Mouse (Mus musculus): ENCODE data around the gene Mad2l2. TPM values are rescaled to one million over a fixed set of nuclear protein-coding genes. Genes with fewer than 3 reads are reported as not detected.
"Not testable (repeated sequence)": the region's sequence is repeated elsewhere in the genome, so short reads cannot be mapped to it uniquely, and the experiment has no call there.

The Mad2l2 gene
- polyA plus RNA-seq, 2 experiments, result 55.9 to 66.0 TPM

- H3K27me3 ChIP-seq (ENCODE audit: control insufficient read depth, insufficient read depth, low read length), result no peaks in the 10 kb centered on the region
- H3K9me3 ChIP-seq (ENCODE audit: control insufficient read depth, low read length), result no peaks in the 10 kb centered on the region
- peaks cover 7% of the 10 kb centered on the region; the same call in 1 of the 2 replicates for H3K4me1 ChIP-seq (ENCODE audit: control insufficient read depth, insufficient read depth, low read length)
- no peak overlapping the region for H3K9ac ChIP-seq (ENCODE audit: low read depth, low read length, severe bottlenecking)
- H3K4me2 ChIP-seq (replicated peaks; ENCODE audit: low read depth, low read length, severe bottlenecking), result no peak overlapping the region
- ATAC-seq (ENCODE audit: low FRiP score, low read depth) (no peak), DNase-seq (ENCODE audit: low spot score) (no peak)
- 81% methylated on average over 4 of the region's 4 CpGs for WGBS
- TF ChIP-seq POLR2A (IDR thresholded peaks at IDR 0.05; ENCODE audit: borderline replicate concordance, extremely low read depth, insufficient read depth, insufficient read length), result no peak
- no peak overlapping the region for H3K27ac ChIP-seq (replicated peaks; ENCODE audit: low read depth, low read length)
- no peak overlapping the region for H3K4me3 ChIP-seq (replicated peaks; ENCODE audit: low read length)
- no peaks in the 10 kb centered on the region for H3K36me3 ChIP-seq (ENCODE audit: control insufficient read depth, insufficient read depth, low read length)
Observed at GRCm38 (mm10) chr4:148116657-148117056, 13.5 kb upstream of the Mad2l2 start.

GRCm38 (mm10) chr4:148117392-148117791 is 12.8 kb upstream of the Mad2l2 start:
- Histone ChIP-seq H3K4me1 (ENCODE audit: control insufficient read depth, insufficient read depth, low read length) (peaks cover 12% of the 10 kb centered on the region), H3K36me3 (ENCODE audit: control insufficient read depth, insufficient read depth, low read length) (no peaks in the 10 kb centered on the region), H3K4me3 (replicated peaks; ENCODE audit: low read length) (no peak overlapping the region), H3K27ac (replicated peaks; ENCODE audit: low read depth, low read length) (no peak overlapping the region), H3K4me2 (replicated peaks; ENCODE audit: low read depth, low read length, severe bottlenecking) (no peak overlapping the region), H3K9ac (ENCODE audit: low read depth, low read length, severe bottlenecking) (no peak overlapping the region), H3K27me3 (ENCODE audit: control insufficient read depth, insufficient read depth, low read length) (no peaks in the 10 kb centered on the region), H3K9me3 (ENCODE audit: control insufficient read depth, low read length) (no peaks in the 10 kb centered on the region)
- TF ChIP-seq POLR2A (IDR thresholded peaks at IDR 0.05; ENCODE audit: borderline replicate concordance, extremely low read depth, insufficient read depth, insufficient read length), result no peak
- no peak for DNase-seq (ENCODE audit: low spot score)
- no peak for ATAC-seq (ENCODE audit: low FRiP score, low read depth)
- 77% methylated on average over 4 of the region's 4 CpGs for WGBS

GRCm38 (mm10) chr4:148119578-148119977 is 10.6 kb upstream of the Mad2l2 start:
- not testable (repeated sequence) for H3K27ac ChIP-seq (replicated peaks; ENCODE audit: low read depth, low read length); ATAC-seq (ENCODE audit: low FRiP score, low read depth)
- 88% methylated on average over 9 of the region's 9 CpGs for WGBS

GRCm38 (mm10) chr4:148120555-148120954 is 9.6 kb upstream of the Mad2l2 start:
- peaks cover 12% of the 10 kb centered on the region for H3K4me1 ChIP-seq (ENCODE audit: control insufficient read depth, insufficient read depth, low read length)
- H3K9me3 ChIP-seq (ENCODE audit: control insufficient read depth, low read length), result no peaks in the 10 kb centered on the region
- DNase-seq (ENCODE audit: low spot score) (no peak), ATAC-seq (ENCODE audit: low FRiP score, low read depth) (no peak)
- no peaks in the 10 kb centered on the region for H3K36me3 ChIP-seq (ENCODE audit: control insufficient read depth, insufficient read depth, low read length)
- H3K4me3 ChIP-seq (replicated peaks; ENCODE audit: low read length), result no peak overlapping the region
- 76% methylated on average over 9 of the region's 9 CpGs for WGBS
- TF ChIP-seq POLR2A (IDR thresholded peaks at IDR 0.05; ENCODE audit: borderline replicate concordance, extremely low read depth, insufficient read depth, insufficient read length), result no peak
- H3K27ac ChIP-seq (replicated peaks; ENCODE audit: low read depth, low read length), result no peak overlapping the region
- H3K4me2 ChIP-seq (replicated peaks; ENCODE audit: low read depth, low read length, severe bottlenecking), result no peak overlapping the region
- H3K9ac ChIP-seq (ENCODE audit: low read depth, low read length, severe bottlenecking), result no peak overlapping the region
- no peaks in the 10 kb centered on the region for H3K27me3 ChIP-seq (ENCODE audit: control insufficient read depth, insufficient read depth, low read length)

More at GRCm38 (mm10) chr4:148119578-148119977, 10.6 kb upstream of the Mad2l2 start:
- not testable (repeated sequence) for H3K4me2 ChIP-seq (replicated peaks; ENCODE audit: low read depth, low read length, severe bottlenecking); H3K36me3 ChIP-seq (ENCODE audit: control insufficient read depth, insufficient read depth, low read length); H3K27me3 ChIP-seq (ENCODE audit: control insufficient read depth, insufficient read depth, low read length); H3K9ac ChIP-seq (ENCODE audit: low read depth, low read length, severe bottlenecking); DNase-seq (ENCODE audit: low spot score); H3K9me3 ChIP-seq (ENCODE audit: control insufficient read depth, low read length); H3K4me3 ChIP-seq (replicated peaks; ENCODE audit: low read length)
- peaks cover 16% of the 10 kb centered on the region for H3K4me1 ChIP-seq (ENCODE audit: control insufficient read depth, insufficient read depth, low read length)

GRCm38 (mm10) chr4:148121362-148121761 is 8.8 kb upstream of the Mad2l2 start:
- no peak overlapping the region for H3K4me3 ChIP-seq (replicated peaks; ENCODE audit: low read length)
- ATAC-seq (ENCODE audit: low FRiP score, low read depth), result no peak
- DNase-seq (ENCODE audit: low spot score), result no peak
- no peaks in the 10 kb centered on the region for H3K9me3 ChIP-seq (ENCODE audit: control insufficient read depth, low read length)
- no peak overlapping the region for H3K27ac ChIP-seq (replicated peaks; ENCODE audit: low read depth, low read length)
- WGBS, result 74% methylated on average over 4 of the region's 4 CpGs
- no peak for TF ChIP-seq POLR2A (IDR thresholded peaks at IDR 0.05; ENCODE audit: borderline replicate concordance, extremely low read depth, insufficient read depth, insufficient read length)
- H3K27me3 ChIP-seq (ENCODE audit: control insufficient read depth, insufficient read depth, low read length), result no peaks in the 10 kb centered on the region
- no peaks in the 10 kb centered on the region for H3K36me3 ChIP-seq (ENCODE audit: control insufficient read depth, insufficient read depth, low read length)
- no peak overlapping the region for H3K9ac ChIP-seq (ENCODE audit: low read depth, low read length, severe bottlenecking)
- peaks cover 9% of the 10 kb centered on the region; the same call in 1 of the 2 replicates for H3K4me1 ChIP-seq (ENCODE audit: control insufficient read depth, insufficient read depth, low read length)
- no peak overlapping the region for H3K4me2 ChIP-seq (replicated peaks; ENCODE audit: low read depth, low read length, severe bottlenecking)
